Mouse (Mus musculus) forebrain, embryonic 12.5 days (tissue): Measurements from ENCODE around the gene Rab25. TPM values are rescaled to one million over a fixed set of nuclear protein-coding genes. Genes with fewer than 3 reads are reported as not detected.
"Not testable (repeated sequence)": the region's sequence is repeated elsewhere in the genome, so short reads cannot be mapped to it uniquely, and the experiment has no call there.

Experiments
- ATAC-seq: fragments of 200-750 bp; cut with Nextera tagmentation; 2 replicates; pipeline ENCODE4 v1.8.0; 2017; ENCODE audit warnings: moderate TSS enrichment; ENCODE audit not compliant: low FRiP score
- H3K27ac ChIP-seq: fragments of 300-500 bp; sonication (generic); 2 replicates; pipeline ENCODE4 v1.5.1; 2016; ENCODE audit warnings: mild to moderate bottlenecking
- H3K27me3 ChIP-seq: fragments of 300-500 bp; sonication (generic); 2 replicates; pipeline ENCODE4 v1.6.1; 2016; ENCODE audit warnings: mild to moderate bottlenecking
- H3K36me3 ChIP-seq: fragments of 300-500 bp; sonication (generic); replicated peaks from 2 replicates; pipeline ENCODE4 v1.6.1; 2016; ENCODE audit warnings: mild to moderate bottlenecking
- H3K4me1 ChIP-seq: fragments of 300-500 bp; sonication (generic); 2 replicates; pipeline ENCODE4 v1.6.1; 2016
- H3K4me2 ChIP-seq: fragments of 300-500 bp; sonication (generic); 2 replicates; pipeline ENCODE4 v1.6.1; 2016; ENCODE audit warnings: mild to moderate bottlenecking, moderate library complexity
- H3K4me3 ChIP-seq: fragments of 300-500 bp; sonication (generic); replicated peaks from 2 replicates; pipeline ENCODE4 v1.5.1; 2016; ENCODE audit warnings: mild to moderate bottlenecking
- H3K9ac ChIP-seq: fragments of 300-500 bp; sonication (generic); 2 replicates; pipeline ENCODE4 v1.6.1; 2016; ENCODE audit warnings: mild to moderate bottlenecking
- H3K9me3 ChIP-seq: fragments of 300-500 bp; sonication (generic); 2 replicates; pipeline ENCODE4 v1.6.1; 2016
- WGBS: fragments of 180-500 bp; shearing (Covaris S2); methylation state at CpG from one replicate; pipeline ENCODE4 v1.1.7; 2016; 5-methylcytosine and 5-hydroxymethylcytosine counted together
- polyA plus RNA-seq: library from polyadenylated mRNA; unstranded; fragments of >200 nt; fragmentation: Nextera tagmentation; extraction: Ambion mirVana; gene quantifications from 2 replicates; pipeline ENCODE4 v1.2.1, GENCODE M21; 2016

Rab25 gene
- polyA plus RNA-seq, 1 experiment from 2014 or later = 0.82 TPM

DNA sequence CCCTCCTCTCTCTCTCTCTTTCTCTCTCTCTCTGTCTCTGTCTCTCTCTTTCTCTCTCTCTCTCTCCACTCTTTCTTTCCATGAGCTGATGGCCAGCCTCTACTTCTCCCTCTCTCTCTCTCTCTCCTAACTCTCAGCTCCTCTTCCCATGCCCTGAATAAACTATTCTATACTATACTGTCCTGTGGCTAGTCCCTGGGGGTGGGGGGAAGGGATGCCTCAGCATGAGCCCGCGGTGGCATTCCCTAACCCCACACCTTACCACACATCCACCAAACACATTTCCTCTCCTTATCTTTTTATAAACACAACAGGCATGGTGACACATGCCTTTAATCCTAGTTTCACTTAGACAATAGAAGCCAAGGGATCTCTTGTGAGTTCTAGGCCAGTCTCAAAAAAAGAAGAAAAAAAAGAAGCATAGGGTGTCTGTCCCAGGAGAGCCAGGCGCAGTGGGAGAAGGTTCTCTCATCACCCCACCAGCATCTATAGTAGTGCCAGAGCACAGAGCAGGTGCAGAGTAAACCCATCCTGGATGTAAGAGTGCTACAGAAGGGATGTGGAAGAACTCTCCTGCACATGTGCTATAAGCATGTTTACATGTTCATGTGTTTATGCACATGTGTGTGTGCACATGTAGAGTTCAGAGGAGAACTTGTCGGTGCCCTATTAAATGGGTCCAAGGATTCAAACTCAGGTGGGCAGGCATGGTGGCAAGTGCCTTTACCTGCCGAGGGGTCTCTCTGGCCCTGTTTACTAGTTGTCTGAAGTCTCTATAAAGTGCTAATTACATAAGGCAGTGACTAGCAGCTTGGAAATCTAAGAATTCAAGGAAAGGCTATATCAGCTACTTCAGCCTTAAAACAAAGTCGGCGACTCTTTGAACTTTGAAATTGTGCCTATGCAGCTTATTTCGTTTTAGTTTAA is 30.7 kb upstream of the Rab25 start:
- Histone ChIP-seq H3K4me3 (peak overlapping the region; percentile 85), H3K4me2 (peak overlapping the region; percentile 85), H3K9me3 (no peaks in the 10 kb centered on the region), H3K9ac (no peak overlapping the region), H3K27me3 (no peaks in the 10 kb centered on the region), H3K4me1 (peaks cover 16% of the 10 kb centered on the region), H3K27ac (no peak overlapping the region), H3K36me3 (peaks cover 25% of the 10 kb centered on the region)
- ATAC-seq = peak; percentile 61; the same call in 1 of the 2 replicates
- WGBS = 51% methylated on average over 8 of the region's 8 CpGs

DNA sequence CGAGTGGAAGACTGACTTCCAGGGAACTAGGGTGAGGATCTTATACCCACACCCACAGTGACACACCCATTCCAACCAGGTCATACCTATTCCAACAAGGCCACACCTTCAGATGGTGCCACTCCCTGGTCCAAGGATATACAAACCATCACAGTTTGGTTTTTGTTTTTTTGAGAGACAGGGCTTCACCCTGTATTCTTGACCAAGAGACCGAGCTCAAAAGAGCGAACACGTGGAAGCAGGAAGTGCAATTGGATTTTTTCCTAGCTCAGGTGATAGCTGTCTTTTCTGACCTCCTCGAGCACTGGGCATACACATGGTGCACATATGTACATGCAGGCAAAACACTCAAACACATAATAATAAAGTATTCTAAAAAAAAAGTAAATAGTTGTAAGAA is 29.7 kb upstream of the Rab25 start:
- not testable (repeated sequence) for H3K9ac ChIP-seq, H3K4me2 ChIP-seq, H3K27ac ChIP-seq, H3K27me3 ChIP-seq, ATAC-seq, H3K9me3 ChIP-seq, H3K4me3 ChIP-seq
- Histone ChIP-seq H3K36me3 (peaks cover 16% of the 10 kb centered on the region), H3K4me1 (peaks cover 16% of the 10 kb centered on the region)
- 94% methylated on average over 5 of the region's 5 CpGs for WGBS

DNA sequence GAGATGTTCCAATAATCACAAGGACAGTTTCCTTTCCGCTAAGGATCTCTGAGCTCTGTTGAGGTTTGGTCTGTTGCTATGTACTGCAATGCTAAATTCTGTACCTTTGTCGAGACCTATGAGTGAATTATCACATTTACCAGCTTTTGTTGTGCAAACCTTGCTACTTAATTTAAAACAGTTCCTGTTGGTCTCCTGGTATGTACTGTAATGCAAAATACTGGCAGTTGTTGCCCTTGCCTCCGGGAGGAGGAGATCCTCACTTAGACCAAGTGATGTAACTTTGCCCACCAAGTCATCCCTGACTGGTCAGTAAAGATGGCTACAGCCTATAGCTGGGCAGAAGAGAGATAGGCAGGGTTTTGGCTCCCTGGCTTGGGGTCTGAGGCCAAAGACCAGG is 27.4 kb upstream of the Rab25 start, which contains the start of gene Ssr2:
Gene Ssr2, plus strand, starts transcription at position 337 of the 400 bp plus-strand sequence.
- Histone ChIP-seq H3K9me3 (no peaks in the 10 kb centered on the region), H3K36me3 (peaks cover 5% of the 10 kb centered on the region; the same call in 1 of the 2 replicates), H3K4me2 (no peak within 1 kb of the TSS), H3K4me3 (no peak within 1 kb of the TSS), H3K9ac (no peak within 1 kb of the TSS), H3K27me3 (no peaks in the 10 kb centered on the region), H3K4me1 (peaks cover 10% of the 10 kb centered on the region), H3K27ac (no peak within 1 kb of the TSS)
- ATAC-seq = no peak
- WGBS = 93% methylated on average over 3 of the region's 3 CpGs

DNA sequence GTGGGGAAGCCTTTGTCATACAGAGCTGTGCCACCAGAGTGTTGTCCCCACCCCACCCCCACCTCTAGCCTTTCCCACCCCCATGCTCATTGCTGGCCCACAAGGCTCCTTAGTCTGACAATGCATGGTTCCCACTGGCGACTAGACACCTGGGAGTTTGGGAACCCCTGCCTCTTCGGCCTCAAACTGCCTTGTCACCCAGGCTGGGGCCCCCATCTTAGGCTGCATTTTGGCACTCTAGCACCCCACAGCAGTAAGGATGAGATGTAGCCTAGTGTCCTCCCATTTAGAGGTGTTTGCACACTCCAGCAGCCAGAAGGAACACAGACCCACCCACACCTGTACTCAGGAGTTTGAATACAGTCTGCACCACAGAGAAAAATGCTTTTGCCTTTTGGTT is 25.7 kb upstream of the Rab25 start:
- ATAC-seq = no peak

DNA sequence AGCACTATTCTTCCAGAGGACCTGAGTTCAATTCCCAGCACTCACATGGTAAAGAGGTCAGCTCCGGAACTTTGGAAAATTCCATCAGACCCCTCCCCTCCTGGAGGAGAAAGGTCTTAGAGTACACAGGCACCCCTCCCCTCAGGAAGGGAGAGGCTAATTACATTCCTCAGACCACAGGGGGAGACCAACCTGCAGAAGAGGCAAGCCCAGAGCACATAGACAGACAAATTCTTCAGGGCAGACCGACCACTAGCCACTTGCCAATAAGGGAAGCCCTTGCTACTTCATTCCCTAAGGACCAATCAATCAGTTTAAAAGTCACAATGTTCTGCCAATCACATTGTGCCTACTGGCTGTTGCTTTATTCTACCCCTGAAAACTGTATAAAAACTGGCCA is 24.7 kb upstream of the Rab25 start:
- no peaks in the 10 kb centered on the region for H3K9me3 ChIP-seq
- H3K4me3 ChIP-seq = no peak overlapping the region
- no peaks in the 10 kb centered on the region for H3K4me1 ChIP-seq
- 85% methylated on average over 2 of the region's 2 CpGs for WGBS
- no peak overlapping the region for H3K27ac ChIP-seq
- H3K9ac ChIP-seq = no peak overlapping the region
- ATAC-seq = no peak
- H3K36me3 ChIP-seq = peaks cover 31% of the 10 kb centered on the region
- H3K4me2 ChIP-seq = no peak overlapping the region
- H3K27me3 ChIP-seq = no peaks in the 10 kb centered on the region

More for the DNA sequence above, 25.7 kb upstream of the Rab25 start:
- no peaks in the 10 kb centered on the region for H3K4me1 ChIP-seq
- H3K9ac ChIP-seq = no peak overlapping the region
- no peaks in the 10 kb centered on the region for H3K9me3 ChIP-seq
- 87% methylated on average over 2 of the region's 2 CpGs for WGBS
- peaks cover 22% of the 10 kb centered on the region for H3K36me3 ChIP-seq
- no peak overlapping the region for H3K27ac ChIP-seq
- no peak overlapping the region for H3K4me2 ChIP-seq
- H3K4me3 ChIP-seq = no peak overlapping the region
- H3K27me3 ChIP-seq = no peaks in the 10 kb centered on the region

DNA sequence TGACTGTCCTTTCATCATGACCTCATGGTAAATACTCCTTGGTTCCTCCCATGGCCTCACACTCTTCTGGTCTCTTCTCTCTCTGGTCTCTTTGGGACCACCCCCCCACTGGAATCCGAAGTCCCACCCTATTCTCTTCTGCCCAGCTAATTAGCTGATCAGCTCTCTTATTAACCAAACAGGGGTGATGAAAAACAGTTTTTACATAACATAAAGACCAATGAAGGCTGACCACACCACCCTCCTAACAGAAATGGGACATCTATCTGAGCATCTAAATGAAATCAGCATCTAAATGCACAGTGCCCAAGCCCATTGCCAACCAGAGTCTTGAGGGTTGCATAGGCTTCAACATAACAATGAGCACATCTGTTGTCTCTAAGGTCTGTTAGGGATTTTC is 23.8 kb upstream of the Rab25 start:
- Histone ChIP-seq H3K4me3 (no peak overlapping the region), H3K9ac (no peak overlapping the region), H3K27me3 (no peaks in the 10 kb centered on the region), H3K36me3 (peaks cover 39% of the 10 kb centered on the region), H3K27ac (no peak overlapping the region), H3K4me1 (no peaks in the 10 kb centered on the region), H3K9me3 (no peaks in the 10 kb centered on the region), H3K4me2 (no peak overlapping the region)
- no peak for ATAC-seq
- WGBS = 55% methylated on average over 1 of the region's 1 CpGs

DNA sequence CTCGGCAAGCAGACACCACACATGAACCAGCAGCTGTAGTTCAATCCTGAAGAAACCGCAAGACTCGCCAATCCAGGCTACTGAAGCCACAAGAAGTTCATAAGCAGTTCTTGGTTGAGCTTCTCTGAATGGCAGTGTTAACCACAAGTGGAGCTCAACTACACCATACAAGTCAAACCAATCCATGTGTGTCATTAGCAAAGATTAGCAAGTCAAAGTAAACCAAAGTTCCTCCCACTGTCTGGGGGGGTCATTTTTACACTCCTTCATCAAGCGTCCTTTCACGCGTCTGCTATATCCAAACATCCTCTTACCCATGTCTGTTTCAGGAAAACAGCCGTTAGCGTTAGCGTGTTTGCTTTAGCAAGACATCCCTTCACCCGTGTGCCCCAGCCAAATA is 22.2 kb upstream of the Rab25 start:
- Histone ChIP-seq H3K4me1 (no peaks in the 10 kb centered on the region), H3K27ac (no peak overlapping the region), H3K4me2 (no peak overlapping the region), H3K36me3 (peaks cover 54% of the 10 kb centered on the region), H3K9me3 (no peaks in the 10 kb centered on the region), H3K9ac (no peak overlapping the region), H3K27me3 (no peaks in the 10 kb centered on the region), H3K4me3 (no peak overlapping the region)
- ATAC-seq = no peak
- 95% methylated on average over 10 of the region's 10 CpGs for WGBS

DNA sequence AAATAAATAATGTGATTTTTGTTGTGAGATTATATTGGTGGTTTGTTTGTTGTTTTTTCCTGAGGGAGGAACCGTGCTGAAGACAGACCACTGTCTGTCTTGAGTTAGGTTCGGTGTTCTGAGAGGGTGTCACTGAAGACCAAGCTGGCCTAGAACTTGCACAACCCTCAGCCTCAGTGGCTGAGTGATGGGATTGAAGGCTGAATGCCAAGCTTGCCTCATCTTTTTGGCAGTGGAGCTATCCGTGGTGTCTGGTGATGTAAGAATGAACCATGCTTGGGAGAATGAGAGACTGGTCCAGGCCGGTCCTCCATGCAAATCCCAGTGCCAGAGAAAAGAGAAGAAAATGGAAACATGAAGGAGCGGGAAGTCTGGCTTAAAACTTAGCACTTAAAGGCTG is 21.6 kb upstream of the Rab25 start:
- Histone ChIP-seq H3K27me3 (no peaks in the 10 kb centered on the region), H3K4me3 (no peak overlapping the region), H3K9me3 (no peaks in the 10 kb centered on the region), H3K4me1 (no peaks in the 10 kb centered on the region), H3K4me2 (no peak overlapping the region), H3K9ac (no peak overlapping the region), H3K27ac (no peak overlapping the region), H3K36me3 (peaks cover 61% of the 10 kb centered on the region)
- 97% methylated on average over 5 of the region's 5 CpGs for WGBS
- ATAC-seq = no peak

DNA sequence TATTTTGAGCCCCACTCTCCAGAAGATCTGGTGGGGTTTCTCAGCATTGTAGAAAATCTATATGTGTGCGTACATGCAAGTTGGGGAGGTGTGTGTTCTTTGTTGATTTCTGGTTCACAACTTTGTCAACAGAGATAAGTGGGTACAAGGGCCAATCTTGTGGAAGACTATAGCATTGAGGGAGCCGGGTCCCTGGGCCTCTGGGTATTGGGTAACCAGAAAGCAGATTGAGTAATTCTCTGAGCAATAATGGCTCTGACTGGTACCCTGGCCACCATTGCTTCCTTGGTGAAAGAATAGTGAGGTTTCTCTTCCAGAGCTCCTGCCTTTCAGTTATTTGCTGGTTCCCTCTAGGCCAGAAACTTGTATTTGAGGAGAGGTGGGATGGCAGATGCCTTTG is 21.0 kb upstream of the Rab25 start:
- H3K4me1 ChIP-seq = no peaks in the 10 kb centered on the region
- H3K9ac ChIP-seq = no peak overlapping the region
- no peaks in the 10 kb centered on the region for H3K9me3 ChIP-seq
- H3K36me3 ChIP-seq = peaks cover 67% of the 10 kb centered on the region
- ATAC-seq = no peak
- 94% methylated on average over 2 of the region's 2 CpGs for WGBS
- no peaks in the 10 kb centered on the region for H3K27me3 ChIP-seq
- no peak overlapping the region for H3K27ac ChIP-seq
- H3K4me3 ChIP-seq = no peak overlapping the region
- no peak overlapping the region for H3K4me2 ChIP-seq

DNA sequence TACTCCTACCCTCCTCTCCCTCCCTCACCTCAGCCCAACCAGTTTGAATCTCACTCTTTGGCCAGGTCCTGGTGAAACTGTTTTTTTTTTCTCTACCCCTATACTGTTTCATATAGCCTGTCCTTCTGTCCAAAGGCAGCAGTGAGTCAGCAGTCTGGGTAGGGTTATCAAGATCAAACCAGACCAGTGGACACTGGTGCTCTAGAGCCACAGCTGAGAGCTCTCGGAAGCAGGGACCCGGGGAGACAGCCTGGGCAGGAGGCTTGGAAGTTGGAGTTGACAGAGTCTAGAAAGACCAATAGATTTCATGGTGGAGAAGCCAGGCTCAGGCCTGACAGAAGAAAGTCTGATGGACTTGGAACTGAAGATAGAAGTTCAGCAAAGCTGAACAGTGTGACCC is 20.5 kb upstream of the Rab25 start:
- no peaks in the 10 kb centered on the region for H3K27me3 ChIP-seq
- no peaks in the 10 kb centered on the region for H3K9me3 ChIP-seq
- no peak overlapping the region for H3K27ac ChIP-seq
- no peaks in the 10 kb centered on the region for H3K4me1 ChIP-seq
- peaks cover 72% of the 10 kb centered on the region for H3K36me3 ChIP-seq
- H3K9ac ChIP-seq = no peak overlapping the region
- H3K4me3 ChIP-seq = no peak overlapping the region
- H3K4me2 ChIP-seq = no peak overlapping the region
- 100% methylated on average over 2 of the region's 2 CpGs for WGBS
- no peak for ATAC-seq

DNA sequence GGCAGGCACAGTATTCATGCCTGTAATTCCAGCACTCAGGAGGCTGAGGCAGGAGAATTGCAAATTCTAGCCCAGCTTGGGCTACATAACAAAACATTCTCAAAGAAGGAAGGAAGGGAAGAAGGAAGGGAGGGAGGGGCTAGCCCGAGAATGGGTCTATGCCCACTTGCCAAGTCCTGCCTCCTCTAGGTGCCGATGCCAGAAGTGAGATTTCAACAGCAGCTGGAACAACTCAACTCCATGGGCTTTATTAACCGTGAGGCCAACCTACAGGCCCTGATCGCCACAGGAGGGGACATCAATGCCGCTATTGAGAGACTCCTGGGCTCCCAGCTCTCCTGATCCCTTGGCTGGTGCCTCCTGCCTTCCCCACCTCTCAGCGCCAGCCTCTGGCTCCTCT is 19.8 kb upstream of the Rab25 start:
- ATAC-seq = no peak

DNA sequence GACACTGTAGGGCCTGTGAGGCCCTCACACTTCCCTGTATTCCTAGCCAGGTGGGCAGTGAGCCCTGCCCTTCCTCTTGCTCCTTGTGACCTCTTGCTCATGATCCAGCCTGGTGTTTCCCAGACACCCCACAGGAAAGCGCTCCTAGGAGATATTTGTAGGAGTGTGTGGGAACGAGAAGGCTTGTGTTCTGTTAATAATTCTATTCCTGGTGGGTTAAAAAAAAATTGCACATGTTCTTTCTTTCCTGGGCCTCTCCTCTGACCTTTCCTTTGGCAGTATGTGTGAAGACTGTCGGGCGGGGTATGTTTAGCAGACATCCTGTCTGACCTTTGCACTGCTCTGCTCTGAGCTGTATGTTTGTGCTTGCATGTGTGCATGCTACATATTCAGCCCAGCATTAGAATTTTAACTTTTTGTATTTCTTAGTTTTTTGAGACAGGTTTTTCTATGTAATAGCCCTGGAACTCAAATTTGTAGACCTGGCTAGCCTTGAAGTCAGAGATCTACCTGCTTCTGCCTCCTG is 18.5 kb upstream of the Rab25 start:
- Histone ChIP-seq H3K27ac (no peak overlapping the region), H3K4me1 (peaks cover 8% of the 10 kb centered on the region; the same call in 1 of the 2 replicates), H3K9me3 (no peaks in the 10 kb centered on the region), H3K4me2 (no peak overlapping the region), H3K9ac (no peak overlapping the region), H3K27me3 (no peaks in the 10 kb centered on the region), H3K4me3 (no peak overlapping the region), H3K36me3 (peaks cover 91% of the 10 kb centered on the region)
- ATAC-seq = no peak
- 99% methylated on average over 4 of the region's 4 CpGs for WGBS

More for the DNA sequence above, 19.8 kb upstream of the Rab25 start:
- 94% methylated on average over 6 of the region's 6 CpGs for WGBS
- Histone ChIP-seq H3K9me3 (no peaks in the 10 kb centered on the region), H3K4me3 (no peak overlapping the region), H3K4me2 (no peak overlapping the region), H3K4me1 (no peaks in the 10 kb centered on the region), H3K27ac (no peak overlapping the region), H3K9ac (no peak overlapping the region), H3K27me3 (no peaks in the 10 kb centered on the region), H3K36me3 (peaks cover 79% of the 10 kb centered on the region)

DNA sequence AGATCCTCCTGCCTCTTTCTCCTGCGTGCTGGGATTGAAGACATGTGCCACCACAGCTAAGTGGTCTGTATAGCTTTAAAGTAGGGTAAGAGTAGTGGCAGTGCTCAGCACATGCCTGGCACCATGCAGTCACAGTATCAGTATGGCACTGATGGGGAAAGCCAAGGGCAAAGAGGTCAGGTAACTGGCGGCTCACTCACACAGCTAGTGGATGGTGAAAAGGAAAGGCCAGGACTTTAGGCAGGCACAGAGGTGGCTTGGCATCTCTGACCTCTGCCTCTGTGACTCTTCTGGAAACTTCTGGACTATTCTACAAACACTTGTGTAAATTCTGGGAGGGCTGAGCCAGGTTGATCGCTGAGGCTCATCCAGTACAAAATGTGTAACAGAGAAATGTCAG is 18.0 kb upstream of the Rab25 start:
- 93% methylated on average over 3 of the region's 3 CpGs for WGBS
- Histone ChIP-seq H3K36me3 (peaks cover 96% of the 10 kb centered on the region), H3K9ac (no peak overlapping the region)

More for the DNA sequence above, 18.0 kb upstream of the Rab25 start:
- no peaks in the 10 kb centered on the region for H3K27me3 ChIP-seq
- ATAC-seq = no peak
- no peak overlapping the region for H3K4me2 ChIP-seq
- no peaks in the 10 kb centered on the region for H3K9me3 ChIP-seq
- no peak overlapping the region for H3K27ac ChIP-seq
- H3K4me1 ChIP-seq = peaks cover 8% of the 10 kb centered on the region; the same call in 1 of the 2 replicates
- H3K4me3 ChIP-seq = no peak overlapping the region
